ENCODE assay signal across 8 mouse cellular contexts in genomic region chr2:164562391-164563188, GRCm38 (mm10). TPM values are rescaled to one million over a fixed set of nuclear protein-coding genes. Genes with fewer than 3 reads are reported as not detected.
DNase-seq lines count a peak whose midpoint lies in the region; ATAC-seq and TF ChIP-seq lines count a peak whose summit lies in the region.

Gene Wfdc2, plus strand, starts transcription at chr2:164562413.

- H3K27me3 ChIP-seq in testis, adult 2 months (ENCODE audit: control insufficient read depth, insufficient read depth, low read length), result 0 out of 2 replicates have a peak, but pooled peaks cover 2% of the 10 kb centered on the region
- peaks cover 31% of the 10 kb centered on the region for H3K27me3 ChIP-seq in midbrain, embryonic 13.5 days

- no peaks in the 10 kb centered on the region for H3K36me3 ChIP-seq in testis, adult 2 months (ENCODE audit: control insufficient read depth, insufficient read depth, low read length)
- H3K36me3 ChIP-seq in midbrain, embryonic 13.5 days, result no peaks in the 10 kb centered on the region

- TF ChIP-seq POLR2A in testis, adult 2 months (IDR thresholded peaks at IDR 0.05; ENCODE audit: control insufficient read depth, low read depth, low read length), result no peak

- peak within 1 kb of the TSS; percentile 68 for H3K9ac ChIP-seq in midbrain, embryonic 13.5 days (replicated peaks)

- peaks cover 6% of the 10 kb centered on the region for H3K4me1 ChIP-seq in testis, adult 2 months (ENCODE audit: control insufficient read depth, insufficient read depth, low read length)
- H3K4me1 ChIP-seq in midbrain, embryonic 13.5 days (replicated peaks), result peaks cover 21% of the 10 kb centered on the region

- peak; percentile 22; the same call in 1 of the 2 replicates for ATAC-seq in midbrain, embryonic 13.5 days

- H3K4me3 ChIP-seq in testis, adult 2 months (ENCODE audit: control insufficient read depth, low read depth, low read length), result peak within 1 kb of the TSS; percentile 4
- peak within 1 kb of the TSS; percentile 45 for H3K4me3 ChIP-seq in midbrain, embryonic 13.5 days (replicated peaks)

- H3K4me2 ChIP-seq in midbrain, embryonic 13.5 days (replicated peaks), result peak within 1 kb of the TSS; percentile 92

- TF ChIP-seq CTCF in testis, adult 2 months (IDR thresholded peaks at IDR 0.05; ENCODE audit: control insufficient read depth, insufficient read depth, insufficient replicate concordance, low read depth, low read length), result no peak

- DNase-seq in testis, postnatal 10 days (ENCODE audit: low spot score), result no peak
- DNase-seq in forelimb bud, embryonic 11.5 days (ENCODE audit: low read depth, low spot score), result peak; percentile 16
- DNase-seq in kidney, postnatal 4 days, result peak; percentile 56 to 74
- DNase-seq in testis, postnatal 14 days (ENCODE audit: low spot score), result no peak
- no peak for DNase-seq in right cerebral cortex, postnatal 25 days
- DNase-seq in layer of hippocampus, postnatal 25 days (ENCODE audit: extremely low spot score in 1 of 2, low spot score in 1 of 2), result no peak

- no peaks in the 10 kb centered on the region for H3K9me3 ChIP-seq in midbrain, embryonic 13.5 days

- 1% methylated on average over 24 of the region's 24 CpGs for WGBS in midbrain, embryonic 13.5 days

- no peak within 1 kb of the TSS for H3K27ac ChIP-seq in testis, adult 2 months (ENCODE audit: control insufficient read depth, insufficient read depth, low read depth, low read length)
- no peak within 1 kb of the TSS for H3K27ac ChIP-seq in midbrain, embryonic 13.5 days

RNA-seq across cellular contexts. Expression of gene Wfdc2, which starts in this region (rescaled TPM):
- polyA plus RNA-seq in testis, adult 2 months (2012; rRNA removed), result 0.51 and 0.72 TPM in 2 replicates
- polyA plus RNA-seq in midbrain, embryonic 13.5 days (2015; fragmentation: Nextera tagmentation; extraction: Ambion mirVana), result 5.7 and 6.8 TPM in 2 replicates
- under 1 TPM in 1 of 2 experiments, not detected in 1; 0.34 TPM for total RNA-seq in layer of hippocampus, postnatal 25 days (2021)

Comparison
In these comparisons a context has a peak if more than half of its experiments do, and no peak if none do; other contexts are left out.
1. DNase-seq: peak in forelimb bud, embryonic 11.5 days (single experiment) and kidney, postnatal 4 days (2 of 2); none in testis, postnatal 10 days (single experiment), testis, postnatal 14 days (single experiment), right cerebral cortex, postnatal 25 days (single experiment) and layer of hippocampus, postnatal 25 days (0 of 2).